Mouse (Mus musculus): ENCODE data around the gene Galnt16. TPM values are rescaled to one million over a fixed set of nuclear protein-coding genes. Genes with fewer than 3 reads are reported as not detected.

The Galnt16 gene
- polyA plus RNA-seq, 1 experiment from 2014 or later = 0.48 TPM

DNA sequence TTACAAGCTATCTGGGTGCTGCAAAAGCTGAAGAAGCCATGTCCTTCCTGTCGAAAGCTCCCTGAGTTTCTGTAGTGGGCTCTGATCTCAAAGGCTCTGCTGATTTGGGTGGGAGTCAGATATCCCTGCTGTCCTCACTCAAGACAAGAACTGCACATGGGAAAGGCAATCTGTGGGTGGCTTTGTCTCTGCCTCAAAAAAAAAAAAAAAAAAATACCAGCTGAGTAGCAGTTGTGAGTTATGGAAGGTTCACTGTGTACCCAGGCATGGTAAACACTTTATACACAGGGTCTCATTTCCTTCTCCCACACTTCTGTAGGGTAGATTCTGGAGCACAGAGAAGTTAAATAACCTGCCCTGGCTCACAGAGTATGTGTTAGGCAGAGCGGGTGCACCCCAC lies 19.2 kb downstream of the Galnt16 start:
- 55% methylated on average over 2 of the region's 2 CpGs for WGBS (ENCODE audit: insufficient replicate concordance)

DNA sequence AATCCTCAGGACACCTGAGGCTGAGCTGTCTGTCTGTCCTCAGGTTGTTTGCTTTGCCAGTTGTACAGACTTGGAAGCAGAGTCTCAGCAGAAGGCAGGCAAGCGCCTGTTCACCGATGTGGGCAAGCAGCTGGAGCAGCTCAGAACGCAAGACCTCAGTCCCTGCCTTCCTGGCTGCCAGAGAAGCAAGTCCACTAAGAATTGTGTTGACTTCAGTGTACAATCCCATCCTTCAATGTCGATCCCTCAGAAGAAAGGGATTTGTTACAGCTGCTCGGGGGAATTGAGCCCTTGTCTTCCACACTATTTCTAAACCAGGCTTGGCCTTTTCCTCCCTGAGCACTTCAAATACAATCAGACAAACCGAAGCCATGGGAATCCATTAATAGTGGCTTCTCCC lies 20.2 kb downstream of the Galnt16 start:
- Histone ChIP-seq H3K4me3 (no peak overlapping the region), H3K36me3 (no peaks in the 10 kb centered on the region), H3K9ac (no peak overlapping the region), H3K4me1 (no peaks in the 10 kb centered on the region), H3K9me3 (replicated peaks) (no peaks in the 10 kb centered on the region), H3K27me3 (replicated peaks) (peaks cover 5% of the 10 kb centered on the region; the same call in 1 of the 2 replicates), H3K4me2 (no peak overlapping the region), H3K27ac (no peak overlapping the region)
- ATAC-seq = no peak
- 58% methylated on average over 6 of the region's 6 CpGs for WGBS (ENCODE audit: insufficient replicate concordance)

More for the DNA sequence above, 19.2 kb downstream of the Galnt16 start:
- Histone ChIP-seq H3K4me1 (no peaks in the 10 kb centered on the region), H3K36me3 (no peaks in the 10 kb centered on the region), H3K9ac (no peak overlapping the region), H3K4me2 (no peak overlapping the region), H3K27me3 (replicated peaks) (peaks cover 5% of the 10 kb centered on the region; the same call in 1 of the 2 replicates), H3K9me3 (replicated peaks) (no peaks in the 10 kb centered on the region), H3K4me3 (no peak overlapping the region), H3K27ac (no peak overlapping the region)
- no peak for ATAC-seq

GRCm38 (mm10) chr12:80545310-80545709 lies 27.2 kb downstream of the Galnt16 start:
- no peak for ATAC-seq
- Histone ChIP-seq H3K27me3 (replicated peaks) (peaks cover 28% of the 10 kb centered on the region), H3K27ac (no peak overlapping the region), H3K9ac (no peak overlapping the region), H3K4me3 (no peak overlapping the region), H3K36me3 (no peaks in the 10 kb centered on the region), H3K4me1 (no peaks in the 10 kb centered on the region), H3K9me3 (replicated peaks) (no peaks in the 10 kb centered on the region), H3K4me2 (no peak overlapping the region)
- 22% methylated on average over 4 of the region's 4 CpGs for WGBS (ENCODE audit: insufficient replicate concordance)

DNA sequence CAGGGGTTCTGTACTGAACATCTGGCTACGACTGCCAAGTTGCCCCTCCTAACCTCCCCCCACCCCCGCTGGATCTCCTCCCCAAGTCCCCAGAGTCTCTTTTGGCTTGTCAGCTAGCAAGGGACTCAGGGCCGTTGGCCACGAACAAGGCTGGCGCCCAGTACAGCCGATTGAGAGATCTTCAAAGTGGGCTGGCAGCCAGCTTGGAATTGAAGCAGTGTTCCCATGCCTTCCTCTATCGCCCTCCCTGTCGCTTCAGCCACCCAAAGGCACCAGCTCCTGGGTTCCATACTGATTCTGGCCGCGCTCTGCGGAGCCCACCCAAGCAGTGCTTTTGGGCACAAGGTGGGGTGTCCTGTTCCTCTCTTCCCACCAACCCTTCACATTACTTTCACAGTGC lies 31.6 kb downstream of the Galnt16 start:
- Histone ChIP-seq H3K27ac (no peak overlapping the region), H3K4me3 (no peak overlapping the region), H3K36me3 (no peaks in the 10 kb centered on the region), H3K27me3 (replicated peaks) (peaks cover 28% of the 10 kb centered on the region), H3K4me1 (no peaks in the 10 kb centered on the region), H3K9me3 (replicated peaks) (no peaks in the 10 kb centered on the region), H3K9ac (no peak overlapping the region), H3K4me2 (no peak overlapping the region)
- 70% methylated on average over 11 of the region's 11 CpGs for WGBS (ENCODE audit: insufficient replicate concordance)
- no peak for ATAC-seq

DNA sequence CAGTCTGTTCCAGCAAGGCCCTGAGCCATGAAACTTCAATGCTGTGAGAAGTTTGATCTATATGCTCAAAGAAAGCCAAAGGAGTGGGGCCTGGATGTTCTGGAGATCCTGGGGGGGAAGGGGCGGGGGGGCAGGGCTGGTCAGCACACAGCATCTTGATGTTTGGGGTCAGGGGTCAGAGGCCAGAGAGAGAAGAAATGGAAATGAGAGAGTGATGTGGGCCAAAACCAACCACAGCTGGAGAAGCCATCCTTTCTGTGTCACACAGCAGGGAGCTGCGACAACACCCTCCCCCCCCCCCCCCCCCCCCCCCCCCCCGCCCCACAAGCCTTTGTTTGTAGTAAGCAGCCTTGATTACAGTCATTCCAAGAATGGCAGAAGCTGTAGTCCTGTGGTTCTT lies 35.1 kb downstream of the Galnt16 start:
- ATAC-seq = no peak
- Histone ChIP-seq H3K36me3 (no peaks in the 10 kb centered on the region), H3K9ac (no peak overlapping the region), H3K27me3 (replicated peaks) (peaks cover 9% of the 10 kb centered on the region), H3K4me3 (no peak overlapping the region), H3K9me3 (replicated peaks) (no peaks in the 10 kb centered on the region), H3K27ac (no peak overlapping the region), H3K4me1 (no peaks in the 10 kb centered on the region), H3K4me2 (no peak overlapping the region)
- WGBS (ENCODE audit: insufficient replicate concordance) = 29% methylated on average over 3 of the region's 3 CpGs

- H3K9ac ChIP-seq = no peak overlapping the region
- H3K4me3 ChIP-seq = no peak overlapping the region
- H3K4me1 ChIP-seq = no peaks in the 10 kb centered on the region
- H3K27me3 ChIP-seq (replicated peaks) = peaks cover 6% of the 10 kb centered on the region
- no peak for ATAC-seq
- H3K27ac ChIP-seq = no peak overlapping the region
- H3K36me3 ChIP-seq = no peaks in the 10 kb centered on the region
- no peak overlapping the region for H3K4me2 ChIP-seq
- 77% methylated on average over 6 of the region's 6 CpGs for WGBS (ENCODE audit: insufficient replicate concordance)
- no peaks in the 10 kb centered on the region for H3K9me3 ChIP-seq (replicated peaks)
Observed at GRCm38 (mm10) chr12:80554312-80554711, 36.2 kb downstream of the Galnt16 start.

- Histone ChIP-seq H3K4me2 (no peak overlapping the region), H3K27ac (no peak overlapping the region), H3K36me3 (no peaks in the 10 kb centered on the region), H3K9me3 (replicated peaks) (no peaks in the 10 kb centered on the region), H3K9ac (no peak overlapping the region), H3K4me1 (no peaks in the 10 kb centered on the region), H3K4me3 (no peak overlapping the region), H3K27me3 (replicated peaks) (peaks cover 21% of the 10 kb centered on the region)
- ATAC-seq = no peak
- 14% methylated on average over 2 of the region's 2 CpGs for WGBS (ENCODE audit: insufficient replicate concordance)
Observed at GRCm38 (mm10) chr12:80561904-80562303, 43.8 kb downstream of the Galnt16 start.

GRCm38 (mm10) chr12:80562793-80563192 lies 44.7 kb downstream of the Galnt16 start:
- Histone ChIP-seq H3K4me2 (no peak overlapping the region), H3K4me3 (no peak overlapping the region), H3K9ac (no peak overlapping the region), H3K36me3 (no peaks in the 10 kb centered on the region), H3K27ac (no peak overlapping the region), H3K4me1 (no peaks in the 10 kb centered on the region), H3K27me3 (replicated peaks) (peaks cover 21% of the 10 kb centered on the region), H3K9me3 (replicated peaks) (no peaks in the 10 kb centered on the region)
- no peak for ATAC-seq
- 41% methylated on average over 5 of the region's 5 CpGs for WGBS (ENCODE audit: insufficient replicate concordance)

- H3K9me3 ChIP-seq (replicated peaks) = no peaks in the 10 kb centered on the region
- H3K27me3 ChIP-seq (replicated peaks) = peaks cover 32% of the 10 kb centered on the region
- no peaks in the 10 kb centered on the region for H3K36me3 ChIP-seq
- no peak overlapping the region for H3K27ac ChIP-seq
- 71% methylated on average over 6 of the region's 6 CpGs for WGBS (ENCODE audit: insufficient replicate concordance)
- H3K4me1 ChIP-seq = no peaks in the 10 kb centered on the region
- no peak overlapping the region for H3K4me3 ChIP-seq
- ATAC-seq = no peak
- H3K9ac ChIP-seq = no peak overlapping the region
- no peak overlapping the region for H3K4me2 ChIP-seq
Observed at GRCm38 (mm10) chr12:80564990-80565389, 46.9 kb downstream of the Galnt16 start.

GRCm38 (mm10) chr12:80565793-80566192 lies 47.7 kb downstream of the Galnt16 start:
- no peak for ATAC-seq
- no peaks in the 10 kb centered on the region for H3K9me3 ChIP-seq (replicated peaks)
- H3K36me3 ChIP-seq = no peaks in the 10 kb centered on the region
- no peak overlapping the region for H3K27ac ChIP-seq
- H3K4me3 ChIP-seq = no peak overlapping the region
- 45% methylated on average over 2 of the region's 2 CpGs for WGBS (ENCODE audit: insufficient replicate concordance)
- H3K4me1 ChIP-seq = no peaks in the 10 kb centered on the region
- peaks cover 32% of the 10 kb centered on the region for H3K27me3 ChIP-seq (replicated peaks)
- no peak overlapping the region for H3K4me2 ChIP-seq
- H3K9ac ChIP-seq = no peak overlapping the region

DNA sequence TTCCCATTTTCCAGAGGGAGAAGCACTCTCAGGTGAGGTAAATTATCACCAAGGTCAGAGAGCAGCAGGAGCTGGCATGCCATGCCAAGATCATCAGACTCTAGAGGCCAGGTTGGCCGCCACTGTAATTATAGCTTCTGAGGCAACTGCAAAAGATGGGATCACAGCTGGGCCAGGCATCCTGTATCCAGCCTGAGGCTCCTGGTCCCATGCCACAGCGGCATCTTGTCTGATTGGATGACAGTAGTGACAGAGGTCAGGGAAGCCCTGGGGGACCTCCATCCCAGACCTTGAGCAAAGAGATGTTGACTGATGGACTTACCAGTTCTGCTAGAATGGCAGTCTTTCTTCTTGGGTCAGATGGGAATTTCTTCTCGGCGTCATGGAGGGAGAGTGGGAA lies 48.4 kb downstream of the Galnt16 start:
- Histone ChIP-seq H3K27ac (no peak overlapping the region), H3K4me2 (no peak overlapping the region), H3K9ac (no peak overlapping the region), H3K9me3 (replicated peaks) (no peaks in the 10 kb centered on the region), H3K4me1 (no peaks in the 10 kb centered on the region), H3K4me3 (no peak overlapping the region), H3K36me3 (no peaks in the 10 kb centered on the region), H3K27me3 (replicated peaks) (peaks cover 32% of the 10 kb centered on the region)
- ATAC-seq = no peak
- 48% methylated on average over 4 of the region's 4 CpGs for WGBS (ENCODE audit: insufficient replicate concordance)

GRCm38 (mm10) chr12:80567375-80567774 lies 49.3 kb downstream of the Galnt16 start:
- 41% methylated on average over 3 of the region's 3 CpGs for whole genome bisulfite sequencing (ENCODE audit: insufficient replicate concordance)
- ATAC-seq = no peak

GRCm38 (mm10) chr12:80569561-80569960 lies 51.5 kb downstream of the Galnt16 start:
- H3K36me3 ChIP-seq = no peaks in the 10 kb centered on the region
- H3K4me1 ChIP-seq = no peaks in the 10 kb centered on the region
- no peaks in the 10 kb centered on the region for H3K9me3 ChIP-seq (replicated peaks)
- H3K27ac ChIP-seq = no peak overlapping the region
- H3K4me3 ChIP-seq = no peak overlapping the region
- ATAC-seq = no peak
- peaks cover 35% of the 10 kb centered on the region for H3K27me3 ChIP-seq (replicated peaks)
- no peak overlapping the region for H3K4me2 ChIP-seq
- WGBS (ENCODE audit: insufficient replicate concordance) = 46% methylated on average over 2 of the region's 2 CpGs
- no peak overlapping the region for H3K9ac ChIP-seq

More at GRCm38 (mm10) chr12:80567375-80567774, 49.3 kb downstream of the Galnt16 start:
- Histone ChIP-seq H3K4me2 (no peak overlapping the region), H3K9ac (no peak overlapping the region), H3K27me3 (replicated peaks) (peaks cover 30% of the 10 kb centered on the region), H3K27ac (no peak overlapping the region), H3K36me3 (no peaks in the 10 kb centered on the region), H3K4me1 (no peaks in the 10 kb centered on the region), H3K9me3 (replicated peaks) (no peaks in the 10 kb centered on the region), H3K4me3 (no peak overlapping the region)
